Mouse (Mus musculus) telencephalon, adult 2 months (tissue): Measurements from ENCODE around the gene Mthfd1l.

ENCODE experiments used
- DNase-seq: peaks from one replicate; pipeline ENCODE4 v3.0.0-alpha.2; 2011; ENCODE audit warnings: low read depth, low spot score

Mthfd1l gene

GRCm38 (mm10) chr10:3972981-3973588 is at the start of gene Mthfd1l:
Mthfd1l (plus strand) TSS chr10:3973118.
- peak; percentile 67 for DNase-seq

- DNase-seq, result peak; percentile 5
Measured at GRCm38 (mm10) chr10:3928008-3928545, 44.8 kb upstream of the Mthfd1l start.

GRCm38 (mm10) chr10:3931831-3932230 is 41.1 kb upstream of the Mthfd1l start:
- no peak for DNase-seq

- DNase-seq, result no peak
Measured at GRCm38 (mm10) chr10:3933311-3933940, 39.5 kb upstream of the Mthfd1l start.

GRCm38 (mm10) chr10:3936864-3937263 is 36.1 kb upstream of the Mthfd1l start:
- no peak for DNase-seq

GRCm38 (mm10) chr10:3939895-3940595 is 32.9 kb upstream of the Mthfd1l start:
- no peak for DNase-seq

DNA sequence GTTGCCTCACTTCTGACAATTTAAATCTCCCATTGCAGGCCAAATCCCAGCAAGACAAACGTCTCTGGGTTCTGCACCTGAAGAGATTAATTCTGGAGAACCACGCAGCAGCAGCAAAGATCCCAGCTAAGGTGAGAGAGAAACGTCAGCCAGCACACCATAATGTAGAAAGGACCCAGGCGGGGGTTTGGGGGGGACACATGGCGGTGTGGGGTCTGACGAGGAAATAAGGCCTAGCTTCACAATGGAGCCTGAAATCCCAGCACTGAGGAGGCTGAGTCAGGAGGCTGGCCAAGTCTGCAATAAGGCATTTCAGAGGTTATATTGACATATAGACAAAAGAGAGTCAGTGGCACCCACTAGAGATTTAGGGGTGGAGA is 32.3 kb upstream of the Mthfd1l start:
- DNase-seq, result no peak

DNA sequence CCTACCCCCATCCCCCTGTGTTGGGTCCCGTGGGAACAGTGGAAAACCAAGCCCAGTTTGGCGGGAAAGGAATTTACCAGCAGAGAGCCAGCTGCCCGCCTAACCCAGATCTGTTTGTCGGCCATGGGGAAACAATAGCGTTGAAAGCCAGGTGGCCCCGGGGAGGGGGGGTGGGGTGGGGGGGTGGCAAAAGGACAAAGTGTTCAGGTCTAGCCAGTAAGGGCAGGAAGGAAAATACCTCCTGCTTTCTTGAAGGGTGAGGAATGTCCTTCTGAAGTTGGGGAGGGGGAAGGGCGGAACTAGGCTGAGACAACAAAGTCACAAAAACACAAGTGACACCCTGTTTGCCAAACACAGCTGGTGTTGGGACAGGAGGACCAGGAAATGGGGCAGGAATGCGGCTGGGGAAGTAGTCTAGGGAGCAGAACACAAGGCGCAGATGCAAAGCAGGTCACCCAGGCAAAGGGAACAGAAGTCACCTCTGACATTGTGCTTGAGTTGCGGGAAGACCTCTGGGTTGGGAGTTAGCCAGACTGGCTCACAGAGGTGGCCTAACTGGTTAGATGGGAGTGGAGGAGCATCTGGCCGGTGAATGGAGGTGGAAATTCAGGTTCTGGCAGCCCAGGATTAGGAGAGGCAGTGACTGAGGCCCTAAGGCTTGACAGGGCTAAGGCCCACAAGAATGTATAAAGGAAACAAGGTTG is 31.7 kb upstream of the Mthfd1l start:
- DNase-seq, result no peak

DNA sequence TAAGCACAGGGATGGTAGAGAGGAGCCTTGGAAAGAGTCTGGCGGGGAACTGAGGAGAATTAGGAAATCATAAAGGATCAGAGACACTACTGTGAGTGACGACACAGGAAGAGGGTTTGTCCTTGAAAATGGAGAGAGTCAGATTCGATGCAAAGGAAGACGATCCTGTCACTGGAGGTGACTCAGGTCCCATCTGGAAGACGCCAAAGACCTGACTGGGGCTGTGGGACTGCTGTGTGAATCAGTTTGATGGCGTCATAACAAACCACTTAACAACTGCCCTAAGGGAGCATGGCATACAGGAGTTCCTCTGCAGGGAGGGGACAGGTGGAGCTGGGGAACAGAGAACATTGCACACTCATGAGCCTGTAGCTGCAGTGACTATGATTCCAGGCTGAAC is 30.6 kb upstream of the Mthfd1l start:
- DNase-seq, result no peak

DNA sequence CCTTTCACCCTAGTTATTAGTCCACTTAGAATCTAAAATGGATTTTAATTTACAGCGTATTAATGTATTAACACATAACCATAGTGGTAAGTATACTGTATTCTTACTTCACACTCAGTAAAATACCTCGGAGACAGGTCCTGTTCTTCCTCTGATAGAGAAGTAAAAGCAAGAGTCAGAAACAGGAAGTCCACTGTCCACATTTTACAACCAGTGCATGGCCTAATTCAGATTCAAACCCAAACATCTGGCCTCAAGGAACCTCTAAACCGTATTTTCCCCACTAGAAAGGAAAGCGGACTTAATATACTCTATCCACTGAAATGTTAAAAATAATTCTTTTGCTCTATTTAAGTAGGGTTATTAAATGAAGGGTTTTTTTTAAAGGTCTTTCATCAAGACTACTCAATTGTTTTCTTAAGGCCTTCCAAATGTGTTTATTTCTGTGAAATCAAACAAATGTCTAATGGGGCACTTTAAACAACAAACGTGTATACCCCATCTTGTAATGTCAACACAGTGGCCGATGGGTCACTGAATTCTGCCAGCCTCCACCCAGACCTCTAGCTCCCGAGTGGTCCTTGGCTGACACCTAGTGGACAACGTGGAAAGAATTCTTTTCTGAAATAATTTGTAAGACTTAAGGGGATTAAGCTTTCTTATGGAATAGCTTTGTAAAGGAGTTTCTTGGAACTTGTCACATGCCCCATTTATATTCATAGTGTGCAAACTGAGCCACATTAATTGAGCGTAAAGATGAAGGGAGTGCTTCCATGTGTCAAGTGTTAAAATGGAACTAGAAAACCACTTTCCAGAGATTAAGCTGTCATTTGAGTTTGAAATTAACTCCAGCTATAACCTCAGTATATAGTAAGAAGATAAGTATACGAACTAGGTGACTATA is 29.2 kb upstream of the Mthfd1l start:
- DNase-seq, result peak; percentile 44

DNA sequence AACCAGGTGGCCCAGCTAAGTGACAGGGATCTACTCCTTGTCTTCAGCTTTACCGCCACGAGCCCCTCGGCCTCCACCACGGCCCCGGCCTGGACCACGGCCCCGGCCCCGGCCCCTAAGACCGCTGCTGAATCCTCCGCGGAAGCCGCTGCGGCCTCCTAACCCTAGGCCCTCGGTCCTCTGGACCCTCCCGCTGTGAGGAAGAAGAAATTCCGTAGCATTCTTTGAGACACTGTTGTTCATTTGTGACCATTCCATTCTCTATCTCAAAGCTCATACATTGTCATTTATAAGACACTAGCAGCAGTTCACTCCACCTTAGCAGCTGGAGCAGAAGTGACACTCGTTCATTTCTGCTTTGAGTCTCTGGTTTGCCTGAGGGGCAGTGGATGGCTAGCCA is 26.0 kb upstream of the Mthfd1l start:
- no peak for DNase-seq

DNA sequence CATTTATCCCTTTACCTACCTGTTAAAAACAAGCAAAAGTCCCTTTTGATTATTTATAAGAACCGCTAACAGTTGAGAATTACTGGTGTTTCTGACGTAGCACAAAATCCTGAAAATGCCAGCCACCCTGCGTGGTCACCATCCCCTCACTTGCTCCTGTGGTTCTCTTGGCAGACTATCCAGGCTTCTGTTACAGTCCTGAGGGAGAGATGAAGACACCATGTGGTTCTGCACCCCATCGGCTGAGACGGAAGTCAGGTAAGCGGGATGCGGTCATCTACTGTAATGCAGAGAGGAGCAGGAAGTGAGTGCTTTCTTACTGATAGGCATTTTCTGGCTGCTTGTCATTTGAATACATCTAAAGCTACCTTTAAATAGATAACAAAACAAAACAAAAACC is 25.6 kb upstream of the Mthfd1l start:
- DNase-seq, result no peak

GRCm38 (mm10) chr10:3949306-3949705 is 23.6 kb upstream of the Mthfd1l start:
- no peak for DNase-seq

DNA sequence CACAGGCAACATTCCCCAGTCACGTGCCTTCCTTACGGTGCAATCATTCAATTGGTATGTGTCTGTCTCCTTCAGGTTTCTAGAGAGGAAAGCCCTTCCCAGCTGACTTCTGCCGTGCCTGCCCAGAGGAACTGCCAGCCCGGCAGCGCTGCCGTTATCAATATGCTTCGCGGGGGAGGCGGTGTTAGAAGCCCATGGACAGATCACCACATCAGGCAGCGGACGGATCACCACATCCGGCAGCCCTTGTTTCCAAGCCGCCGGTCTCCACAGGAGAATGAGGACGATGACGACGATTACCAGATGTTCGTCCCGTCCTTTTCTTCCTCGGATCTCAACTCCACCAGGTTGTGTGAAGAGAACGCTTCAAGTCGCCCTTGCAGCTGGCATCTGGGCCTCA is 16.4 kb upstream of the Mthfd1l start:
- DNase-seq, result no peak

DNA sequence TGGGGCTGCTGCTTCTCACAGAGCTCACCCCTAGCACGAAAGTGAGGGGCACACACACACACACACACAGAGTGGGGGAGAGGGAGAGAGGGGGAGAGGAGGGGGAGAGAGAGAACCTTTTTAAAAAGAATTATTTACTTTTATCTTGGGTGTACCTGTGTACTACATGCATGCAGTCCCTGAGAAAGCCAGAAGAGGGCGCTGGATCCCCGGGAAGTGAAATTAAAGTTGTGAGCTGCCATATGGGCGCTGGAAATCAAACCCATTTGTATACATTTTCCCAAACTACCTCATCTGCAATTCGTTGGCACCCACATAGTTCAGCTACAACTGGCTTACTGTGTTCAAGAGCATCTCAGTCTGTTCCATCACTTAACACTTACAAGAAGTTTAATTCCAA is 14.3 kb upstream of the Mthfd1l start:
- no peak for DNase-seq

GRCm38 (mm10) chr10:3969026-3969425 is 3.9 kb upstream of the Mthfd1l start:
- DNase-seq, result no peak

- no peak for DNase-seq
Measured at GRCm38 (mm10) chr10:3972237-3972636, 681 bp upstream of the Mthfd1l start.

DNA sequence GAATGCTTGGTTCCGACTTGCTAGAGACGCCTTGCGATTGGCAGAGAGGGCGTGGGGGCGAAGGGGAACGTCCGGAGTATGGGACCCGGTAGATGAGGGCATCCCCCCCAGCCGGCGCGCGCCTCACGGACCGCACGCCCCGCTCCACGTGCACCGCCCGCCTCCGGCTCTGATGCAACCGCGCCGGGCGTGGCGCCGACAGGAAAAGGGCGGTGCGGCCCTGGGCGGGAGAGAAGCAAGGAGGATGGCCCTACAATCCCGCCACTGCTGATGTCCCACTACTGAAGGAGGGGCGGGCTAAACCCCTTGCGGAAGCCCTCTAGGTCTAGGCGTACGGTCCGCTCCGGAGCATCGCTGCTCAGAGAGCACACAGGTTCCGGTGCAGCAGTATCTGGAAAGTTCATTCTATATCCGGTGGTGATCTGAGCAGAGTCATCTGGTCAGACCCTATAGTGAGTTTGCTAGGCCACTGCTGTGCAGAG is 712 bp downstream of the Mthfd1l start:
- DNase-seq, result peak; percentile 62

DNA sequence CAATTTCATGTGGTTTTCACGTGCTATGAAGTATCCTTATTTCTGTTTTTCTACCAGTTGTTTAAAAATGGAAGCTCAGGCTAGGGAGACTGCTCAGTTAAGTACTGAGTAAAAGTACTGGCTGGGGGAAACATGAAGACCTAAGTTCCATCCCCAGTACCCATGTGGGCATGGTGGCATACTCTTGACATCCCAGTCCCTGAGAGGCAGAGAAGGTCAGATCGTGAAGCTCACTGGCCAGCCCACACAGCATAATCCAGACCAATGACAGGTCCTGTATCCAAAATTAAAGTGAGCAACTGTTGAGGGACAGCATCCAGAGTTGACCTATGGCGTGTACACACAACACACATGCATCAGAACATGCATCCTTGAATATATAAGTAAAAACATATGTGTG is 1.5 kb downstream of the Mthfd1l start:
- no peak for DNase-seq

- no peak for DNase-seq
Measured at GRCm38 (mm10) chr10:3975898-3976622, 3.1 kb downstream of the Mthfd1l start.
